Mouse (Mus musculus) cerebellum, adult 18-20 months (tissue): ENCODE results near the gene Gm49333.

Experiments used
- DNase-seq, 2 experiments: peaks; one replicate each; pipeline ENCODE4 v3.0.0; 2021

Gene Gm49333

DNA sequence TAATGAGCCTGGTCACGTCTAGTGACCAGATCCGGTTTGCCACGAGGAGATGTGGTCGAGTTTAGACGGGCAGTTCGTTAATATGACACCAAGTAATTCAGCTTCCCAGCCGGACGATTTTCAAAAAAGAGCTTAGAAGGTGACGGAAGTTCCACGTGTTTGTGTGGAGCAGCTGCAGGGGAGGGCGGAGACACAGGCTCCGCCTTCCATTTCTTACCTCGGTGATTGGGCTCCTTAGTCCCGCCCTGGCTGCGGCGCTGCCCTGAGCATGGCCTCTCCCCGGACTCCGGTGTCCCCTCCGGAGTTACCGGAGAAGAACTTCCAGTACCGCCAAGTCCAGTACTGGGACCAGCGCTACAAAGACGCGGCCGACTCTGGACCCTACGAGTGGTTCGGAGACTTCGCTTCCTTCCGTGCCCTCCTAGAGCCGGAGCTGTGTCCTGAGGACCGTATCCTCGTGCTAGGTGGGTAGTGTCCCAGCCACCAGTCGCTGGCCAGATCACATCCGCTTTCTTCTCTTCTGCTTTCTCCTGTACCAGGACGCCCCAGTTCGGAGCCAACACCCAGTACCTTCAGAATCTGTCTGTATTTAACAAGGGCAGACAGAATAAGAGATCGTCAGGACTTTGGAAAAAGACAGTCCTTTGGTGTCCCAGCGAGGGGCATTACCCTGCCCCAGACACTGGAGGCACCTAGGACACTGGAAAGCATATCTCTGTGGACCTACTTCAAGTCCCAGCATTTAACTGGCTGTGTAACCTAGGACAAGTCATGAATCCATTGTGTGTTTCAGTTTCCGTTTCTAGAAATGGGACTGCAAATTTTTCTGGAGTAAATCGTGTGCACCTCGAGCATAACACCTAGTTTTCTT lies at the start of gene Gm49333, which contains the start of the genes Eef1akmt4 and Alg3:
Gm49333 (plus strand) TSS at position 254 of the 871 bp plus-strand sequence.
Eef1akmt4 (plus strand) TSS at position 237 of the 871 bp plus-strand sequence.
Alg3 (minus strand) TSS at position 379 of the 871 bp plus-strand sequence.
- DNase-seq = peak; percentile 78 to 86

DNA sequence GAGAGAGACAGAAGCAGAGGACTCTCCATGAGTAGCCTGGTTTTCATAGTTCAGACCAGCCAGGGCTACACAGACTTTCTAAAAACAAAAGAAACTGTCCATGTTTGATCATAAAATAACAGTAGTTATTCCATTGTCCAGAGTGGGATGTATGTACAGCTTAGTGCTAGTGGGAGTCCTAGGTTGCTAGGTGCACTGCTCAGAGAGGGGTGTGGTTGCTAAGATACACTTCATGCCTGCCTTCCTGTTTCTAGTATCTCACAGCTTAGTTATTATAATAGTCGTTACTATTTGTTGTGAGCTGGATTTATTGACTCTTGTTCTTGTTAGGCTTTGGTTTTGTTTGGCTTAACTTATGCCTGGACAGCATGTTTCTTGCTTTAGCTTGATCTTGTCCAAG lies 46.3 kb upstream of the Gm49333 start:
- no peak for DNase-seq

DNA sequence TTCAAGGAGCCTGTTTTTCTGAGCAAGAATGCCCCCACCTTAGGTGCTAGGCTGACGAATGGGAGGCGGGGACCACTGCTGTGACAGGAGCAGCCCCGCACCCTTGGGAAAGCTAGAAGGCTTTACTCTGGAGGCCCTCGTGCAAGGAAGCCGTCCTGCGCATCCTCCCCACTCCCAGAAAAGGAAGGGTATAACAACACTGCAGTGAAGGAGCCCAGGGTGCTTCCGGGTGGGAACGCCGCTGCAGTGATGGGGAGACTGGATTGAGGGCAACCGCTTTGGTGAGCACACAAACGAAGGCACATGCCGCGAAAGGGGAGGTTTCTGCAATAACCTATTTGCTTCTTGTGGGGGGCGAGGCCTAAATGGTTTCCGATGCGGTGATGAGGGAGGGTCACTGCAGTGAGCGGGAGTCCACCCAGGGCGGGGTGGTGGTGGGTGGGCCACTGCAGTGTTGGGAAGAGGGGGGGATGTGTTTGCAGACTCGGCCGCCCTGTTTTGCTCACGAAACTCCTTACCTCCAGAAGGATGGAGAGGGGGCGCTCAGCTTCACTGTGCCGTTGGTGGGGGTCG lies 22.0 kb upstream of the Gm49333 start, which contains the start of gene Vwa5b2:
Vwa5b2 (plus strand) TSS at position 106 of the 573 bp plus-strand sequence.
- DNase-seq = peak; percentile 16 to 32

DNA sequence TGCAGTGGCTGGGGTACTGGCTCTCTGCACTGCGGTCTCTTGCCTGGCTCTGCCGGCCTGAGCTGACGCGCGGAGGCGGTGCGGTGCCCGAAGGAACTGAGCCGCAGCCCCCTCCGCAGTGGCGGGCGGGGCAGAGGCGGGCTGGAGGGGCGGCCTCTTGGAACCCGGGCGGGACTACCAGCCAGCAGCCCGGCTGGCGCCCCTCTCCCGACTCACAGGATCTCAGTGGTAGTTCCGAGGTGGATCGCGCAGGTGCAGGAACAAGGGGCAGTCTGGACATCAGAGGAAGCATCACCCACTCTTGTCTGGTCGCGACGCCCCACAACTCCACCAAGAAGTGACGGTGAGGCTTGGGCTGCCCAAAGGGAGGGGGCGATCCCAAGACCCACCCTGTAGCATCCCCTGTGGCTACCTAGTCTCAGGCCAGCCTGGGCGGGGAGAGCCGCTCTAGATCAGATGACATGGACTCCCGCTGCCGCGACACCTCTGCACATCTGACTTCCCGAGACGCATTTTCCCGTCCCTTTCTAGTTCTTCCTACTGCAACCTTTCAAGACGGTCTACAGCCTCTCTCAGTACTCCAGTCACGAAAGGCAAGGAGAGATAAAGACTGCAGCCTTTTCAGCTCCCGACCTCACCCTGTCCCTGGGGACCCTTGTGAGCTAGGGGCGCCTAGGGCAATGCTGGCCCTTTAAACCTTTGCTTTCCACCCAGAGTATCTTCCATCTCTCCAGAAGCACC lies 21.3 kb upstream of the Gm49333 start:
- peak; percentile 63 to 67 for DNase-seq

DNA sequence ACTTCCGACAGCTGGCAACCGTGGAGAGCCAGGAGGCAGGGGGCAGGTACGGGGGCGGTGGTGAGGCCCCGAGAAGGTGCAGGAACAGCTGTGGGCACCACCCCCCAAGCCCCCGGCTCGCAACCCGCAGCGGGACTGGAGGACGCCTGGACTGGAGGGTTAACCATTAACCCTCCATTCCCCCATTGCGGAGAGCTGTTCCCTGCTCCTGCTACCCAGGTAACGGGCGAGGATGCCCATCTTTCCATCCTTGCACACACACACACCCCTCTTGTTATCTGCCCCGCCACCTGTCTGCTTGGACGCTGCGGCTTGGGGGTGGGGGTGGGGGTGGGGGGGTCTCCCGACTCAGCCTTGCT lies 20.8 kb upstream of the Gm49333 start:
- no peak for DNase-seq

DNA sequence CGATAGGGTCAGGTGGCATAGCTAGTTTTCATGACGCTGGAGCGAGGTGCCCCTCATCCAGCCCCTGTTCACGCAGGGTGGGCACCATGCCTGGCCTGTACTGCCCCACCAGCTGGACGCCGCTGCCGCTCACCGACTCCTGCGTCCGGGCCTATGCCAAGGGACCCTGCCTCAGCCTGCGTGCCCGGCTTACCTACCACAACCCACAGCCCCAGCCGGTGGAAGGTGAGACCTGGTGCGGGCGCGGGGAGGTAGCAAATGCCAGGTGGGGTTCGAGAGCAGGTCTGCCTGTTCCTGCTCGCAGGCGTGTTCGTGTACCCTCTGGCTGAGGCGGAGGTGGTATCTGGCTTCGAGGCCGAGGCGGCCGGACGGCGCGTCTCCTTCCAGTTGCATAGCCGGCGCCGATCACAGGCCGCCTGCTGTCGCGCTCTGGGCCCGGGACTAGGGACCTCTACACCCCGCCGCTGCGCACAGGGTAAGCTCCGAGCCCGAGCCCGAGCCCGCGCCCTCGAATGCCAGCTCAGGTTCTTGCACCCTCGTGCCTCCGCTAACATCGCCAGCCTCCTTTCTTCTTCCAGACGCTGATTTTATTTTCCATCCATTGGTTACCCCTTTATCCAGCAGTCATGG lies 20.2 kb upstream of the Gm49333 start:
- peak in 1 of 2 experiments; percentile 14 for DNase-seq

DNA sequence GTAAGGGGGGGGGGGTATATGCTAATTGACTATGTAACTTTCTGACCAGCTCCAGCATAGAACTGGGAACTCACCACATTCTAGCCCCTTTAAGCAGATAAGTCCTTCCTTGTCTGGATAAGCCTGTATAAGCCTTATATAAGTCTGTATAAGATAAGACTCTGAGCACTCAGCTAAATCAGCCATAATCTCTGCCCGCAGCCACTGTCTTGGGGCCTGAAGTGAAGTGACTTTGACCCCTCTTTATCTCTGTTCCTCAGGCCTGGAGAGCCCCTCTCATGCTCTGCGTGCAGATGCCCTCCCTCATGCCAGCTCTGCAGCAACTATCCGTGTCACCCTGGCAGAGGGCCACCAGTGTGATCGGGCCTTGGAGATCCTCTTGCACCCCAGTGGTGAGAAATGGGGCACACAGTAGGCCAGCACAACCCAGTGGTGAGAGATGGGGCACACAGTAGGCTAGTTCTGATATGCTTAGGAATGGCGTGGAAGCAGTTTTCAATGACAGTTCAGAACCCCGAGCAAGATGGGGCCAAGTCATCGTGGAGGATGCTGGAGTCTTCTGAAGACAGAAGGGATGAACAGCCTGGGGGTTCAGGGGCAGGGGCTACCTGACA lies 16.2 kb upstream of the Gm49333 start:
- no peak for DNase-seq

DNA sequence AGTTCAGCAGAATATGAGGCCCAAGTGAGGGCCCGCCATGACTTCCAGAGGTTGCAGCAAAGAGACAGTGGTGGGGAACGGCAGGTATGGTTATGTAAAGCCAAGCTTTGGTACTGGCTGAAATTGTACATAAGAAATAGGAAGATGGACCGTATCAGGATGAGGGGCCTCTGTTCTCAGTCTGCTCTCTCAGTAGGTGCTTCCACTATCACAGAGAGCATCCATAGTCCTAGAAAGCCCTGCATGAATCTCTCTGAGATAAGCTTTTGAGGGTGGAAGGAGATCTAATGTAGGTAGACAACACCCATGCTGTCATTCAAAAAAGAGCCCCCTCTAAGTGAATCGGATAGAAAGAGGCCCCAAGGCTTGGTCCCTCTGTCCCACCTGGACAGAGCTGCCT lies 15.7 kb upstream of the Gm49333 start:
- no peak for DNase-seq

DNA sequence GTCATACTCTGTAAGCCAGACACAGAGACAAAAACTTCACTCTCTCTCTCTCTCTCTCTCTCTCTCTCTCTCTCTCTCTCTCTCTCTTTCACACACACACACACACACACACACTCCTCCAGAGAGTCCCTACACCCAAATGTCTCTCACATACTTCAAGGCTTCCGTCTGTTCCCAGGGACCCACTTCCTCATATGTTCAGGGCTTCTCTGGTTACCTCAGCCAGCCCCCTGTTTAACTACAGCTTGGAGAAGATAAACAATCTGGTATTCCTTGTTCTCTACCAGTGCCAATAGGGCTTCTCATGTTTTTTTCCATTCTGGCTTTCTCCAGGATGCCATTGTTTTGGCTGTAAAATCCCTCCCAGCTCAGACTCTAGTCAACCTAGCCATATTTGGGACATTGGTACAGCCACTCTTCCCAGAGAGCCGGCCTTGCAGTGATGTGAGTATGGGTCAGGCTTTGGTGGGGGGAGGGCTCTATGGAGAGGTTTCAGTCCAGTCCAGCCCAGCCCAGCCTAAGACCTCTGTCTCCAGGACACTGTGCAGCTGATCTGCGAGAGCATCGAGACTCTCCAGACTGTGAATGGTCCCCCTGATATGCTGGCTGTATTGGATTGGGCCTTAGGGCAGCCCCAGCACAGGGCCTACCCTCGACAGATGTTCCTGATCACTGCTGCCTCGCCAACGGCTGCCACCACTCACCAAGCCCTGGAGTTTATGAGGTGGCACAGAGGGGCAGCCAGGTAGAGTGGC lies 14.5 kb upstream of the Gm49333 start:
- DNase-seq = no peak

DNA sequence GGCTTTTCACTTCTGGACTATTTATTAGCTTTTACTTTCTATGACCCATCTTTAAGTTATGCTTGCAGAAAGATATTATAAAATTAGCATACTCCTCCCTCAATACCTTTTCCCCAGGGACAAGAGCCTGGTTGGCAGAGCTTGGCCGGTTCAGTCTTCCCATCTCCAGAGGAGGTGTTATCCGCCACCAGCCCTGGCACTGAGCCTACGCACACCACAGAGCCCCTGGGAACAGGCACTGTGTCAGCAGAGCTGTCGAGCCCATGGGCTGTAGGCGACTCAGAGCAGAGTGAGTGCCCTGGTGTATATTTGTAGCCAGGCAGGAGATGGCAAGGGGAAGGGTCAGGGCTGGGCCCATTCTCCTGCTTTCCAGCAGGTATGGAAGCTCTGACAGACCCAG lies 10.9 kb upstream of the Gm49333 start:
- DNase-seq = no peak

DNA sequence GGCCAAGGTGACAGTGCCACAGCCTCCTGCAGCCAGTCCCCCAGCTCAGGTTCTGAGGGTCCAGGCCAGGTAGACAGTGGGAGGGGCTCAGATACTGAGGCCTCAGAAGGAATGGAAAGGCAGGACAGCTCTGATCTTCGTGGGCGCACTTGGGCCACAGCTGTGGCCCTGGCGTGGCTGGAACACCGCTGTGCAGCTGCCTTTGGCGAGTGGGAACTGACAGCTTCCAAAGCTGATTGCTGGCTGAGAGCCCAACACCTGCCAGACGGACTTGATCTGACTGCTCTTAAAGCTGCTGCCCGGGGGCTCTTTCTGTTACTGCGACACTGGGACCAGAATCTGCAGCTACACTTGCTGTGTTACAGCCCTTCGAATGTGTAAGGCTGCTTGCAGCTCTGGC lies 6.7 kb upstream of the Gm49333 start:
- no peak for DNase-seq

DNA sequence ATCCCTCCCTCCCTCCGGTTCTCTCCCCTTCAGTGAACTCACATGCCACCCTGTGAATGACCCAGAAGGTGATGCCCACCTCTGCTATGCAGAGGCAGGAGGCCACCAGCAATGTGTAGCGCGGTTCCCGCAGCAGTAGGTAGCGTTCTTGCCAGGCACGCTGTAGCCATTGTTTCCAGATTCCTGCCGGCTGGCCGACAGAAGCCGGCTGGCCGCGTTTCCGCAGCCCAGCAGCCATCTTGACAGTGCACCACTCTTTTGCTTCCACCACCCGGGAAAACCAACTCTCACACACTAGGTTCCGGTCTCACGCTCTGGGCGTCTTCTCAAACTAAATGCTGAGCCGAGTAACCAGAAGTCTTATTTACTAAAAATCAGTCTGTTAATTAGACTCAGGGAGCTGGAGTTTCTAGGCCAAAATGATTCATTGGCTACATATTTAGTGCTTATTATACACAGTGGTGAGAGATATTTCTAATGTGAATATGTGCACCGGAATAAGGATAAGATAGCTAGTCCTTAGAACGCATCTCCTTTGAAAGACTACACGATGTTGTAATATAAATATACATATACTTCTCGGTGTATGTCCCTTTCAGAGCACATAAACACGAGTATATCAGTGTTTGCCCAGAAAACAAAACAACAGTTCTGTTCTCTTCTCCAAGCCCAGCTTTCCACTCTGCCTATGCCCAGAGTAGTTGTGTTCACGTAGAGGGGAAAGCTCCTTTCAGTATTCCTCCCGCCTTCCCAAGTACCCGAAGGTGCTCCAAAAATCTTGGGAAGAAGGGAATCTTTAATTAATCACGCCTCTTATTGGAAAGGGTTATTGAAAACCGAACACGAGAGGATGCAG lies 681 bp upstream of the Gm49333 start:
- peak; percentile 58 to 82 for DNase-seq

DNA sequence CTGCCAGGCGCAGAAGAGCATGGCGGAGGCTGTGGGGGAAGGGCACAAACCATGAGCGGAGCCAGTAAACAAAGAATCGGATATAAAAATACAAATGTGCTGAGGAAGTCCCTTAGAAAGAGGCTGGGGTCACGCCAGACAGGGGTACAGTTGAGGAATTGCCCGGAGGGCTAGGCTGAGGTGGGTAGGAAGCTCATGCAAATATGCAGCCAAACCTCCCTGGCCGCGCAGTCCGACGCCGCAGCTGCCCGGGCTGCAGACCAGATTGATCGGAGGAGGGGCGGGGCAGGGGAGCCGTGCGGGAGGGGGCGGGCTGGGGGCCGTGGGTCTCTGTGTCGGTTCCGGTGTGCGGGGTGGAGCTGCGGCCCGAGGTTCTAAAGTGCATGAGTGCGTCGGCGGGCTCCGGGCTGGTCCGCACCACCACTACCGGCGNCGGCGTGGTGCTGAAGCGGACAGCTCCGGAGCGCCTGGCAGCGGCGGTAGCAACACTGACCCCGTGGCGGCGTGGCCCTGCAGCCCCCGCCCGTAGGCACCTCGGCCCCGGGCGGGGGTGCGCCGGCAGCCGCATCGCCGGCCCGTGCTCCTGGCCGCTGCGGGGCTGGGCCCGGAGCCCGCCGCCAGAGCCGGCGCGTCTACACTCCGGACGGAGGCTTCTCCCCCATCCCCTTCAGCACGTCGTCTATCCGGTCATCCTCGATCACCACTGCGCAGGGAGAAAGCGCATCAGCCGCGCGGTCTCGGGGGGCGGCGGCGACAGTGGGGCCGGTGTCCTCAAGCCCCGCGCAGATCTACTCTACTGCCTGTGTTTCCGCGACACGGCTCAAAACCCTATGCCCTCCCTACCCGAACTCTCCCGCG lies 8.4 kb downstream of the Gm49333 start:
- DNase-seq = peak in 1 of 2 experiments; percentile 51

DNA sequence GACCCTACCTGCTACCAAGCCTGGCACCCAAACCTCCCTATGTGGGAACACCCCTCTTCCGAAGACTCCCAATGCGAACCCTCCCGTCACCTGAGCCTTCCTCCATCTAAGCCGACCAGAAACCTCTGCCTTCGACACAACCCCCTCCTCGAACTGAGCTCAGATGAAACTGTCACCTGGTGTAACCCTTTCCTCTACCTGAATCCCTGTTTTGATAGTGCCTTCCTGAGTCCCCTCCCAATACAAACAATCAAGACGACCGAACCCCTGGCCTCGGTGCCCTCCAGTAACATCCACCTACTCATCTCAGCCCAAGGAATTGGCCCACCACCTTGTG lies 9.0 kb downstream of the Gm49333 start:
- peak in 1 of 2 experiments; percentile 28 for DNase-seq

DNA sequence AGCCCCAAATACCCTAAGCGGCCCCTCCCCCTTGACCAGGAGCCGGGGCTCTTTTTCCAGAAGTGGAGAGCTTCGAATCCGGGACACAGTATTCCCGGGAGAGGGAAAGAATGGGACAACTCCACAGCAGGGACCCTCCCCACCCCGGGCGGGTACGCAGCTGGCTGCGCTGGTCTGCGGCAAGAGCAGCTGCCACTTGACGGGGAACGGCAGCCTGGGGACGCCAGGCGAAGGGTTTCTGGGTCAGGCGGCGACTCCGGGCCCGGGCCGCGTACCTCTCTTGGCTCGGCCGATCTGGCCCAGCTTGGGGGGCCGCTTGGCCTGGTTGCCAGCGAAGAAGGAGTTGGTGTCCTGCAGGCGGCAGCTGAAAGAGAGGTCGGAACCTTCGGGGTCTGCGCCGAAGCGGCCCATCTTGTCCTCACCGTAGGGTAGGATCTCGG lies 9.4 kb downstream of the Gm49333 start:
- DNase-seq = no peak

DNA sequence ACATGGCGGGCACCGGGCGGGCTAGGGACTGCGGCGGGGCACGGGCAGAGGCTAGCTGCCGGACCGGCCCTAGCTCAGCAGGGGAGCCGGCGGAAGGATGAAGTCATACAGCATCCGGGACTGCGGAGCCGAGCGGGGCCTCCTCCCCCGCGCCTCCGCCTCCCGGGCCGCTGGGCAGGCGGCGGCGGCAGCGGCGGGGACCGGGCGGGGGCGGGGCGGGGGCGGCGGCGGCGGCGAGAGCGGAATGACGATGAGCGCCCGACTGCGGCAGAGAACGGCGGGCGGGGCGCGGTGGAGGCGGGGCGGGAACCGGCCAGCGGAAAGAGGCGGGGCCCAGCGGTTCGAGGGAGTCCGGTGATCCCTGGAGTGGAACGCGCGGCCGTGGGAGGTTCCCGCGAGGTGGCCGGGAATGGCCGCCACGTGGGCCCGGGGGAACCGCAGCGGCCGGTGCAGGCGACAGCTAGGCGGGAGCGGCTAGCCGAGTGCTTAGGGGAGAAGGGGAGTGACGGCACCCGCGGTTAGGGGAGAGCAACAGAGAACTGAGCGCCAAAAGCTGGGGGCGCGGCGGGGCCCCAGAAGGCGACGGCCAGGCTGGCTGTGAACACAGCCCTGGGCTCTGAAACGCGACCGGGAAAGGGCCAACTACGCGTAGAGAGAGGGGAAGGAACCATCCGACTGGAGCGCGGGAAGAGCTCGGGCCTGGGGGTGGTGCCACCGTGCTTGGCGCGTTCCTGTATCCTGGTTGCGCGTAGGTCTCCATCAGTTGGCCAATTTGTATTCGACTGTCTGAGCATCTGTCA lies 10.0 kb downstream of the Gm49333 start, which contains the start of gene Camk2n2:
Camk2n2 (minus strand) TSS at position 97 of the 800 bp plus-strand sequence.
- DNase-seq = peak; percentile 86 to 87

DNA sequence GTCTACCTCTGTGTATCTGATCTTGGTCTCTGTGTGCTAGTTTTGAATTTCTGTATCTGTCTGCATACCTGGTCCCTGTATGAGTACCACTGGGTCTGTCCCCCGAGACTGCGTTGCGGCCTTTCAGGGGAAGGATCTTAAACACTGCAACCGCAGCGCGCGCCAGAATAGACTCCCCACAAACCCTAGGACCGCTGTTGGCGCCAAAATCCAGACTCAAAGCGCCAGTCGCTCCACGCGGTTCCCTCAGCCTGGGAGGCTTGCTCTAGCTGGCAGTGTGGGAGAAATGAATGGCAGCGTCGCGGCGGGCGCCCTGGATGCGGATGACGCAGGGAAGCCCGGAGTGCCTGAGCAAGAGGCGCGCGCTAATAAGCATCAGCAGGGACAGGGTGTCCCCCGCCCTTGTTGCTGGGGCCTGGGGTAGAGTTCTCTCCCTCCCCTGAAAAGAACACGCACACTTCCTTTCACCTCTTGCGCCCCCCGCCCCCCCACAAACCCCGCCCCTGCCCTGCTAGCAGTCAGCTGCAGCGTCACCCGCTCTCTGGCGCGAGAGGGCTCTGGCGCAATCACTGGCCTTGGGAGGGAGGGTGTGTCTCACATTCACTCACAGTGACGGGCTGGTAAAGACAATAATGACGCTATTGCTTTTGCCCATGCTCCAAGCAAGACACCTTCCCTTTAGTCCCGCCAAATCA lies 10.7 kb downstream of the Gm49333 start:
- DNase-seq = peak; percentile 79 to 87

DNA sequence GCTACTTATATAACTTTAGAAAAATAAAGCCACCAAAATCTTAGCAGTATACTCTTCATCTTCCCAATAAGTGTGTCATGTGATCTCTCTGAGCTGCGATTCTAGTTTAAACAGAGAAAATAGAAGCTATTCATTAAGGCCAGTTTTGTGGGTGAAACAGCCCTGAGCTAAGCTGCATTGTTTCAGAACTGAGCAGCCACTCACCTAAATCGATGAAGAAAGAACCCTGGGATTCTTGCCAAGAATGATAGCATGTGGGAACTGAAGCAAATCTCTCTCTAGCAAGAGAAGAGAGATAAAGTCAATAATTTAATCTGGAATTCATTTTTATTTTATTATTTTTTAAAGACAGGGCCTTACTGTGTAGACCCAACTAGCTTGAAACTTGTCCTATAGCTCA lies 11.8 kb downstream of the Gm49333 start:
- DNase-seq = no peak
